Mouse (Mus musculus): ENCODE results near the gene Cobl.

DNA sequence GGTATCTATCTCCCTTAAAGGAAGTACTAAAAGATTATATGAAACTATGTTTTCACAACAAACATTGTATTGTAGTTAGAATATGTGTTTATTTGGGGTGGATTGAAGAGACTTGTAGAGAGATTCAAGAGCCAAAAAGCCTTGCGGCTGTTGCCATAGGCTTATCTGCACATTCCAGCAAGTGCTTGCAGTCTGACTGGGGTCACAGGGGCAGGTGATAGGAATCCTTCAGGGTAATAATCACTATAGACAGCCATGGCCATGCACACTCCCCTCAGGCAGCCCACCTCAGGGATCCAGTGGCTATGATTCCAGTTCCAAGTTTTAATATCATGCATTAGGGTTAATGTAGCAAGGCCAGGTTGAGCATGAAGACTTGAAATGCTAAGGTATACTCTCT, 249.2 kb downstream of the Cobl start:
- TF ChIP-seq CTCF (IDR thresholded peaks at IDR 0.05; ENCODE audit: low read depth) (no peak), EP300 (IDR thresholded peaks at IDR 0.05; ENCODE audit: low read depth) (no peak)
